Mouse (Mus musculus) cerebellum, adult 9-10 months (tissue): Measurements from ENCODE around the gene Mug1.
"Not testable (repeated sequence)": the region's sequence is repeated elsewhere in the genome, so short reads cannot be mapped to it uniquely, and the experiment has no call there.

ENCODE experiments used
- DNase-seq: peaks from one replicate; pipeline ENCODE4 v3.0.0; 2022

The Mug1 gene

DNA sequence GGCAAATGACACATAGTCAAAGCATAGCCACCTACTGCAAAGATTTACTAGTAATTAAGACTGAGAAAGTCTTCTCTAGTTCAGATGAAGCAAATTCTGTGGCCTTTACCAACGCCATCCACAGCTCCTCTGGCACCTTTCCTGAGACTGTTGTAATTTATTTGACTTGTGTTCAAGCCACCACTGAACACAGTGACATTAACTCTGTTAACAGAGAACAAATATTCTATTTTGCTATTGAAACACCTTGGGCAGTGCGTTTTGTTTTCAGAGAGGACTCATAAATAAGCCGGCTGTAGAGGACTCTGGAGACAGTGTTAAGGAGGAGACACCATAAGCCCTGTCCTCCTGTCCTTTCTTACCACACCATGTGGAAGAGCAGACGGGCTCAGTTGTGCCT, at the start of gene Mug1:
Mug1 (plus strand) TSS at position 271 of the 400 bp plus-strand sequence.
- DNase-seq, result not testable (repeated sequence)

DNA sequence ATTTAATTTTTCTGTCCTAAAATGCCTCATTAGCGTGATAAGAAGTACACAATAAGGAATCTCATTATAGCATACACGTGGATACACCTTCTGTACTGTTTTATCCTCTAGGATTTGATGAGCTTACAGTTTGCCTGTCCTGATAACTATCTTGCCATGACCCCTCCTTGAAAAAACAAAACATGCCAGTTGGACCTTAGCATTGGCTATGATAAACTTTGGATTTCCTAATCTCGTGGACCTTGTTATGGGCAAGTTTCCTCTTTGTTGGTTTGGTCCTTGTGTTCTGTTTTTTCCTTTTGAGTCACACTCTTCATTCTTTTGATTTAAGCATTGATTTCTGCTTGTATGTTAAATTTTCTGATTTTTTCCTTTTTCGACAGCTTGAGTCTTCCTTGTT, 10.3 kb upstream of the Mug1 start:
- no peak for DNase-seq

DNA sequence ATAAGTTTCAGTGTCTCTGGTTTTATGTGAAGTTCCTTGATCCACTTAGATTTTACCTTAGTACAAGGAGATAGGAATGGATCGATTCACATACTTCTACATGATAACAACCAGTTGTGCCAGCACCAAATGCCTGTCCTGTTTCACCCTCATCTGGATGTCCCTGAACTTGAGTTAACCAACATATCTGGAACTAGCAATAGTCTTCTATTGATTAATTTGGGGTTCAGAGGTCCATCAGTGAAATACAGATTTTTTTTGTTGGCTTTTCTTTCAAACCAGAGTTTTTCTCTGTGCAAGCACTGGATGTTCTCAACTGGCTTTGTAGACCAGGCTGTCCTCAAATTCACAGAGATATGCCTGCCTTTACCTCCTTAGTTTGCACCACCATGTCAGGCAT, 2.0 kb upstream of the Mug1 start:
- DNase-seq, result no peak

DNA sequence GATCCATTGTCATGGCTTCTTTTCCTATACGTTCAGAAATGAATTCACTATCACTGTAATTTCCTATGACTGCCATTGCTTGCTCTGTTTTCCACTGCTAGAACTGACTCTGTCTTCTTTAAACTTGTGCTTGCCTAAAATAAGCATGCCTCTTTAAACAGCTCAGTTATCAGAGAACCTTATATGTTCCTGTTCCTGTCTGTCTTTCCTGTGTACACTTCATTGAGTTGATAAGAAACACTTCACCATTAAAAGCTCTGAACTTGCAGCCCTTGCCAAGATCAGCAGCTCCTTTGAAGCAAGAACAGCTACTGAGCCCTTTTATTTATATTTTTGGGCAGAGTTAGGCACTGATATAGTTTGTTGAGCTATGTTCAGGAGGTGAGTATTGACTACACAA, 10.0 kb downstream of the Mug1 start:
- no peak for DNase-seq
